Mouse (Mus musculus) T-helper 2 cell (primary cell): ENCODE measurements around the gene BC051665.

Source experiments
- in situ Hi-C: fragments of 300-600 bp; cut with MboI, MseI; formaldehyde crosslinking; loops from one replicate; pipeline ENCODE4 v1.15.1; 2025; ENCODE audit warnings: high pct_unique_total_duplicates

Gene BC051665

DNA sequence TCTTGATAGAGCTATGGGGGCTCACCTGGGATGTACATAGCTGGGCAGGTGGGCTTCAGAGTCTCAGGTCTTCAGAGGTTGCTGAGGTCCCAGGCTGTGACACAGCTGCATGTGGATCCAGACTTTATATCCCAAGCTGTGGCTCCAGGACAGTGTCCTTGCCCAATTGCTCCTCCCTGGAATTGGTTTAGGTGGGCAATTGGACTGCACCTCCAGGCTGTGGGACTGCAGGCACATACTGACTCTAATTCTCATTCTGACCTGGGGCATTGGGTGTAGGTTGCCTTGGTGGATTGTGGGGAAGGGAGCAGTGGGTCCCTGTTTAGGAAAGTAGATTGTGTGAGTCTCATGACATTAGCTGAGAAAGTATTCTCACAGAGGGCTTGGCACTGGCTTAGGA, at the start of gene BC051665:
Gene BC051665, minus strand, starts transcription at position 101 of the 400 bp plus-strand sequence.
- in situ Hi-C loops = no loop called here

DNA sequence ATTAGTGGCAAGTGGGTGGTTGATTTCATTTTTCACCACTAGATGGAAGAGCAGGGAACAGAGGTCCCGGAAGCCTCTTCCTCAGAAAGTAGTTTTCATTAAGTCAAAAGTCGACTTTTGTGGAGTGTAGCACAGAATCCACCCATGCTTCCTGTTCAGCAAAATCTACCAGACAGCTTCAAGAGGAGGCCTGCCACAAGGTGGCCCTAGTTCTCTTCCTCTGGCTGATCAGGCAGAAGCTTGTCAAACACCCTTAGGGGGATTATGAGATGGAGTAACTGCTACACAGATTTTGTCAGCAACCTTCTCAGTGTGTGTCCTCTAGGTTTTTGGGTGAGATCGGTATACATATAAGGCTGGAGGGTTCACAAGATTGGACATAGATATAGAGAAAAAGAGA, 39.9 kb upstream of the BC051665 start:
- in situ Hi-C loops = no loop called here

DNA sequence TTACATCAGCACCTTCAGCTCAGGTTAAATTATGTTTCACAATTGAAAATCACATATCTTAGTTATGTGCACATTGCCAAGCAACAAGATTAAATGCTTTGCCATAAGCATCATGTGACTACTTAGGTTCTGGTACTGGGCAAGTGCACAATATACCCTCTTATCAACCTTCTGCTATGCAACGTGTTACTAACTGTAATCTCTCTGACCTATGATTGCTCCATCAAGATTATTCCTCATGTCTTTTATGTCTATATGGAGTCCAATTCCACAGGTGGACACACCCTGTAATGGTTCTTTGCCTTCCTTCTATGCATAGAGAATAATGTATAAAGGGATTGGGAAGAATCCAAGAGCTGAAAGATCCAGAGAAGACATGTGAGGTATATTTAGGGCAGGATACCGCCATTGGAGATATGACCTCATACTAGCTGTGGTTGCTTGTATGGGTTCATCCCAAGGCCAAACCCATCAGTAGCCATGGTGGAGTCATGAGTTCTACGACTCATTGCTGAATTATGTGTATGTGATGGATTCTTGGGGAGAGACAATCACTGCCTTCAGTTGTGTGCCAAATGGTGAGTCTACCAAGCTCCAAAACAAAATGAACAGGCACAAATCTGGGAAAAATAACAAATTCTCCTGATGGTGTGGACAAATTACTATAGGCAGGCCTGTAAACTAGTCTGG, 34.5 kb upstream of the BC051665 start:
- in situ Hi-C loops = no loop called here

DNA sequence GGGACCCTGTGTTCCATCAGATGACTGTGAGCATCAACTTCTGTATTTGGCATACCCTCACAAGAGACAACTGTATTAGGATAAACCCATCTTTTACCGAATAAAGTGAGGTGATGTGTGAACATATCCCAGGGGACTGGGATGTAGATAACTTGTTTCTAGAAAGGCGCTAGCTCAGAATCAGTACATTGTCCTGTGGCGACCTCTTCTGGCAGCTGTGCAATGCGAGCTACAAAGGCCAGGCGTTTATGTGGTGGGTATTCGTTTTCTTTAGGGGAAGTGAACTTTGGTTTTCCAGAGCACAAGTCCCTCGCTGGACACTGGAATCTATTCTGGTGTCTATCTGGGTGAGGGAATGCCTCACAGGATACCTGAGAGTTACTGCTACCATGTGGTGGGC, 33.3 kb upstream of the BC051665 start:
- in situ Hi-C loops = loop anchor here (5.0 kb wide), 1 partner anchor 57 kb away; no protein-coding TSS in a partner anchor

DNA sequence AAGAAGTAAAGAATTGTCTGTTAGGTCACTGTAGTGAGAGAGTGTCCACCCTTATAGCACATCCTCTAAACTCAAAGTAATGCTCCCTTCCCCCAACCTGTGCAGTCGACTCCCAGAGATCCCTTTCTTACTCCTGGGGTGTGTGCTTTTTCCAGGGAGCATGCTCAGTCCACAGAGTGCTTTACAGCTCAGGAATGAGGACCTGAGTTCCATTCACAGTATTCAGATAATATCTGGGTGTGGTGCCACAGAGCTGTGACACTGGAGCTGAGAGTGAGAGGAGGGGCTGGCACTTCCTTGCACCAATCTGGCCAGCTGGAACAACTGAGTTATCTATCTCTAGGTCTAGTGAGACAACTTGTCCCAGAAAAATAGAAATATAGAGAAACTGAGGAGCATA, 27.6 kb upstream of the BC051665 start:
- in situ Hi-C loops = no loop called here

DNA sequence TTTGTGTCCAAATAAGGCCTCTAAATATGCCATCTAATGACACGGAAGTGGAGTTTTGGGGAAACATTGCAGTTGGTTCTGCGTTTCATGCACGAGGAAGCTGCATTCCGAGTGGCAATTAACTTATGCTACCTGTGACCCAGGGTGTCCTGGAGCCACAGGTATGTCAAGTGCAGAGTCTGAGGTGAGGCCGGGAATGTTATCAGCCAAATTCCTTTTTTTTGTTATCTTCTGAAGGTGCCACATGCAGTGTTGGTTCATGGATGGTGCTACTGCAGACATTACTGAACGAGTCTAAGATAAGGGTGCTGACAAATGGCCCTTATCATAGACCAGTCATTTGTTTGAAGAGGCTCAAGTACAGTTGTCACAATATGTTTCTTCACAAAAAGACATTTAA, 26.6 kb upstream of the BC051665 start:
- in situ Hi-C loops = no loop called here

DNA sequence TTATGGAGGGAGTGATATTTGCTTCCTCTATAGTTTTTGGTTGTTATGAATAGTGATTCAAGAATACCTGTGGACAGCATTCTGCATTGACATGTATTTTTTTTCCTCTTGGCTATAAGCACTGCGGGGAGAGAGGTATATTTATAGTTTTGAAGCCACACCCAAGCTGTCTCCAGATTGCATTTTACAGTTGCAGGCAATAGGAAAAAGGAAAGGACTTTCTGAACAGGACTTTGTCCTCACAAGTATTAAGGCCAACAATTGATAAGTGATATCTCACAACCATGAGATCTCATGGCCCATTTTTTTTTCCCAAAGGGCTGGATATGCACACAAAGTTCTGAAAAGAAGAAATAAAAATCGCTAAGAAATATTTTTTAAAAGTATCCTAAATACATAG, 23.5 kb upstream of the BC051665 start:
- in situ Hi-C loops = no loop called here

DNA sequence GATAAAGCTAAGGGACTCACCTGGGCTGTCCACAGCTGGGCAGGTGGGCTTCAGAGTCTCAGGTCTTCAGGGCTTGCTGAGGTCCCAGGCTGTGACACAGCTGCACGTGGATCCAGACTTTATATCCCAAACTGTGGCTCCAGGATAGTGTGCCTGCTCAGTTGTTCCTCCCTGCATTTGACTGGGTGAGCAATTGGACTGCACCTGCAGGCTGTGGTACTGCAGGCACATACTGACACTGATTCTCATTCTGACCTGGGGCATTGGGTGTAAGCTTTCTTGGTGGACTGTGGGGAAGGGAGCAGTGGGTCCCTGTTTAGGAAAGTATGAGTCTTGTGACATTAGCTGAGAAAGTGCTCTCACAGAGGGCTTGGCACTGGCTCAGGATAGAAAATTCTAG, 16.6 kb upstream of the BC051665 start, which contains the start of gene Ctsll3:
Gene Ctsll3, minus strand, starts transcription at position 101 of the 400 bp plus-strand sequence.
- in situ Hi-C loops = no loop called here

DNA sequence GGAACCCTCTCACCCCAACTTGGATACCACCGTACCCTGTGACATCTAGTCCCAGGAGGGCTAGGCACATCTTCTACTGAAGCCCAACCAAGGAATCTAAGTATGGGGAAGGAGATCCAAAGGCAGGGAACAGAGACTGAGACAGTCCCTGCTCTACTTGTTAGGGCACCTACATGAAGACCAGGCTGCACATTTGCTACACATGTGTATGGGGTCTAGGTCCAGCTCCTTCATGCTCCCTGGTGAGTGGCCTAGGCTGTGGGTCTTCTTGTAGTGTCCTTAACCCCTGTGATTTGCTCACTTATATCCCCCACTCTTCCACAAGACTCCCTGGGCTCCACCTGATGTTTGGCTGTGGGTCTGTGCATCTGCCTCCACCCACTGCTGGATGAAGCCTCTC, 3.3 kb upstream of the BC051665 start:
- in situ Hi-C loops = no loop called here

DNA sequence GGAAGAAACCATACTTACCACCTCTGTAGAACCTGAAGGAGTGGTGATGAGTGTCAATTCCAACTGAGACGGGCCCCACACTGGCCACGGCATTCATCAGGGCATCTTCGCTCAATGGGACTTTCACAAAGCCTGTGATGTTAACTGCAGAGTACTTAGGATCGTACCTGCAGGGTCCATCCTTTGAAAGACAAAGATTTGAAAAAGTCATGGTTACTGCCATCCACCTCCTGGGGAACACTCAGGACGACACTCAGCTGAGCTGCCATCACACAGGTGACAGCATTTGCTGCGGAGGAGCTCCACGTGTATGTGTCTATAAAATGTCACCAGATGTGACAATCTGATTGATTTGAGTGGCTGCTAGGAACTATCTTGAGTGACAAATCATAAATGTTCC, 2.9 kb downstream of the BC051665 start:
- in situ Hi-C loops = no loop called here

DNA sequence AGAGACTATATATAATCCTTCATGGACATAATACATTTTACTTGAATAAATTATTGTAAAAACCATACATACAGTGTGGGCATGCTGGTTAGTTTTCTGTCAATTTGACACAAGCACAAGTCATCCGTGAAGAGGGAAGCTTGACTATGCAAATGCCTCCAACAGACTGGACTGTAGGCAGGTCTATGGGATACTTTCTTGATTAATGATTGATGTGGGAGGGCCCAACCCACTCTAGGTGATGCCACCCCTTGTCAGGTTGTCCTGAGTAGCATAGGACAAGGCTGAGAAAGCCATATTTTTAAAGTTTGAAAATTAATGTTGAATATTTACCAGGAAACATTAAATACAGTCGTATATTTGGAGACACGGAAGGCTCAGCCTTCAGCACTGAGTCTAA, 5.6 kb downstream of the BC051665 start:
- in situ Hi-C loops = no loop called here

DNA sequence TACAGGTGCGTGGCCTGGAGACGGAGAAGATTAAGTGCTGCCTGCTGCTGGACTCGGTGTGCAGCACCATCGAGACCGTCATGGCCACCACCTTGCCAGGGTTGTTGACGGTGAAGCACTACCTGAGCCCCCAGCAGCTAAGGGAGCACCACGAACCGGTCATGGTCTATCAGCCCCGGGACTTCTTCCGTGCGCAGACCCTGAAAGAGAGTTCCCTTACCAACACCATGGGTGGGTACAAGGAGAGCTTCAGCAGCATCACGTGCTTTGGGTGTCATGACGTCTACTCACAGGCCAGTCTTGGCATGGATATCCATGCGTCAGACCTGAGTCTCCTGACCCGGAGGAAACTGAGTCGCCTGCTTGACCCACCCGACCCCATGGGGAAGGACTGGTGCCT, 25.0 kb downstream of the BC051665 start:
- in situ Hi-C loops = loop anchor here (5.0 kb wide), 1 partner anchor 56 kb away; no protein-coding TSS in a partner anchor

DNA sequence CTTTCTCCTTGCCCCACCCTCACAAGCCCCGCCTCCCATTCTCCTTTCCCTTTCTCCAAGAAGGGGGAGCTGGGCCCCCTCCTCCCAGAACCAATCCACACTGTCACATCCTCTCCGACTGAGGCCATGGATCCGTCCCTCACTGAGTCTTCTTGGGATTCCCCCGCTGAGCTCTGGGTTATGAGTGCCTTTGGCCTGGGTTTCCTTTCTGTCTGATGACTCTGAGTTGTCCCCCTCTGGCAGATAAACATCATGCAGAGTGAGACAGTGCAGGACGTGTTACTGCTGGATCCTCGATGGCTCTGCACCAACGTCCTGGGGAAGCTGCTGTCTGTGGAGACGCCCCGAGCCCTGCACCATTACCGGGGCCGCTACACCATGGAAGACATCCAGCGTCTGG, 25.8 kb downstream of the BC051665 start:
- in situ Hi-C loops = loop anchor here (5.0 kb wide), 1 partner anchor 57 kb away; no protein-coding TSS in a partner anchor

DNA sequence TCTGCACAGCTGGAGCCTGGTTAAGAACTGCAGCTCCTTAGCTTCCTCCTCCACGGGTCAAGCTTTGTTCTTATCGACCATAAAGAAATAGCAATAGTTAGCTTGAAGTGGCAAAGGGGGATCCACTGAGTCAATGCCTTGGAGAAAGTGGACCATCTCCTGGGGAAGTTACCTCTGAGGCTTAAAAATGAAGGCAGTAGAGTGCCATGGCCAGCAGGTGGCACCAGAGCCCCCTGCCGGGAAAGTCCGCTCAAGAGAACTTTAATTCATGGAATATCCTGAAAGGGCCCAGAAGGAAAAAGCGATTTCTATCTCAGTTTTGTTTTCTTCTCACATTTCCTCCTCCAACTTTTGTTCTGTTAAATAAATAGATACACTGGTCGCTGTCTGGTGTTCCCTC, 27.0 kb downstream of the BC051665 start:
- in situ Hi-C loops = loop anchor here (5.0 kb wide), 1 partner anchor 483 kb away; no protein-coding TSS in a partner anchor

DNA sequence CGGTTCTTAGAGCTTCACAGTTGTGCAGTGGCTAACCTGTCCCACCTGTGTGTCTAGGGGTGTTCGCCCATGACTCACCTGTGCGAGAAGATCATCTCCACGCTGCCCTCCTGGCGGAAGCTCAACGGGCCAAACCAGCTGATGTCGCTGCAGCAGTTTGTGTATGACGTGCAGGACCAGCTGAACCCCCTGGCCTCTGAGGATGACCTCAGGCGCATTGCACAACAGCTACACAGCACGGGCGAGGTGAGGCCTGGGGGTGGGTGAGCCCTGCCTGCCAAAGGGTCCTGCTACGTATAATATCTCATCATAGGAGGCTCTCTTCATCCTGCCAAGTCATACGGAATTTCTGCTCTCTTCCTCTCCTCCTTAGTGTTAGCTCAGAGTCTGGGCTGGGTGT, 28.9 kb downstream of the BC051665 start:
- in situ Hi-C loops = loop anchor here (5.0 kb wide), 1 partner anchor 485 kb away; no protein-coding TSS in a partner anchor

DNA sequence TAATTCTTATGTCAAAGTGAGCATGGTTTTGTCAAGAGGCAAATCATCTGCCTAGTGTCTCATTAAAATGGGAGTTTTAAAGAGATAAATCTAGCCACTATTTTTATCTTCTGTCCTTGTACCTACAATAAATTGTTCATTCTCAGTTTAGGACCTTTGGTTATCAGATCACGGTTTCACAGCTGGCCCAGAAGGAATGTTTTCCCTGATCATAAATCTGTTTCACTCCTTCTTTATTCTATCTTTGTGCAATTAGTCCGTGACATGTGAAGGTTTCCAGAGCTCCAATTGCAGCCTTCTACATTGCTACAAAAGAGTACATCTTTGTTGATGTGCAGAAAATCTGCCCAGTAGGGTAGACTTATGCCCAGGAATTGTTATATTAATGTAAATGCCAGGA, 30.9 kb downstream of the BC051665 start:
- in situ Hi-C loops = loop anchor here (5.0 kb wide), 1 partner anchor 487 kb away; no protein-coding TSS in a partner anchor

DNA sequence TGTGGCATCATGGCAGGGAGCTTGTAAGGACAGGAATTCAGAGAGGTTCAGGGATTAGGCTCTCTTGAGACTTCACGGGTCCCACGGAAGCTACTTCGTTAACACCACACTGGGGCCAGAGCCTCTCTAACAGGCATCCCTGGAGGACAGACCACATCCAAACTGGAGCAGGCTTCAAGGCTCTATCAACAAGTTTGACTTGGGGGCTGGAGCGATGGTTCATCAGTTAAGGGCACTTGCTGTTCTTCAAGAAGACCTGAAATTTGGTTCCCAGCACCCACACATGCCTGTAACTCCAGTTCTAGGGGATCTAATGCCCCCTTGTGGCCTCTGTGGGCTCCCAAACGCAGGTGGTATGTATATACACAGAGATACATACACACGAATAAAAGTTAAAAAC, 32.9 kb downstream of the BC051665 start:
- in situ Hi-C loops = no loop called here

DNA sequence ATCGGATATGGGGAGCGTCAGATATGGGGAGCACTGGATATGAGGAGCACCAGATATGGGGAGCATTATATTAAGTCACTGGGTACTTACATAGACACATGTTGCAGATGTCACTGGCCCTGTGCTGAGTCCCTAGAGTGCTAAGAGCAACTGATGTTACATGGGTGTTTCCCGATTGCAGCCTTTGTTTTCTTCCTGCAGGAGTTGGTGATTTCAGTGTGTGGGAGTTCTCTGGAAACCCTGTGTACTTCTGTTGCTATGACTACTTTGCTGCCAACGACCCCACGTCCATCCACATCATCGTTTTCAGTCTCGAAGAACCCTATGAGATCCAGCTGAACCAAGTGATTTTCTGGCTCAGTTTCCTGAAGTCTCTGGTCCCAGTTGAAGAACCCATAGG, 35.2 kb downstream of the BC051665 start:
- in situ Hi-C loops = no loop called here

DNA sequence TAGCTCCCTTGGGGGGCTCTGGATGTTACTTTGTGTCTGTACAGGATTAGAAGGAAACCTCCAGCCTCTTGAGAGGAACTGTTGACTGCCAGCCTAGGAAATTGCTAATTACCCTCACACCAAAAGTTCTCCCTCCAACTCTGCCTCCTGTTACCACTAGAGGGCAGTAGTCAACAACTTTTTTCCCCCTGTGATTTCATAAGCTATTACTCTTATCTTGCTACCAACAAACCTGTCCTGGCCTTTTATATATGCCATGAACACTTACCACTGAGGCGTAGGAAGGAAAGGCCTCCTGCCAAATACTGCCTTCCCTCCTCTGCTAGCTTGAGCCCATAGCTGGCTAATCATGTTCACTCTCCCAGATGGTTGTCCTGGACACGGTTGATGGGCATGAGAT, 37.6 kb downstream of the BC051665 start:
- in situ Hi-C loops = loop anchor here (25.0 kb wide), 1 partner anchor 911 kb away; no protein-coding TSS in a partner anchor

DNA sequence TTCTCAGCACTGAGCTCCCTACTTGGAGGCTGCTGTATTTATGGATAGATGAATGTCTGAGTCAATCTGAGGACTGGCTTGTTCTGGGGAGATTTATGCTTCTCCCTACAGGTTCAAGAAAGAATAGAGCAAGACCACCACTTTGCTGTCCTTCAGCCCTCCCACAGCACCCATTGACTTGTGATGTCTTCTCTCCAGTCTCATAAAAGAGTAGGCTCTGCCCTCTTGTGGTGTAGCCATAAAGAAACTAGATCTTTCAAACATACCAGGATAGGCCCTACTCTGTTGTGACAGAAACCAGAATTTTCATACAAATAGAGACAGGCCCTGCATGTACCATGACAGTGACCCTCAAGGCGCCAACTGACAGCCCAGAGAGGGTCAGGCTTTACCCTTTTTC, 39.0 kb downstream of the BC051665 start:
- in situ Hi-C loops = loop anchor here (25.0 kb wide), 1 partner anchor 910 kb away; no protein-coding TSS in a partner anchor

DNA sequence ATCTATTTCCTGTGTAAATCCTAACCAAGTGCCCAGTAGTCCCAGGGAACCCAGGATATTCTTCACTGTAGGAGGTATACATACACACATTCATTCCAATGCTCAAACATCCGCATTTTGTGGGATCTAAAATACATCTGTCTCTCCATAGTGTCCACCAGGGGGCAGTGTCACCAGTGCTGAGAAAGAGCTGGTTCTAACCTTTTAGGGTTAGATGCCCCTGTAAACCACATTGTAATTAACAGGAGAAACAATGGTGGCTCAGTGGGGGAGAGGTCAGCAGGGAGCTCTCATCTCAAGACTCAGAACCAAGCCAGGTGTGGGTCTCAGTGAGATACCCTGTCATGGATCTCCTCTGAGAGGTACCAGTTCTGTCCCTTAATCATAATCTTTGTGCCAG, 39.9 kb downstream of the BC051665 start:
- in situ Hi-C loops = loop anchor here (25.0 kb wide), 1 partner anchor 909 kb away; no protein-coding TSS in a partner anchor

DNA sequence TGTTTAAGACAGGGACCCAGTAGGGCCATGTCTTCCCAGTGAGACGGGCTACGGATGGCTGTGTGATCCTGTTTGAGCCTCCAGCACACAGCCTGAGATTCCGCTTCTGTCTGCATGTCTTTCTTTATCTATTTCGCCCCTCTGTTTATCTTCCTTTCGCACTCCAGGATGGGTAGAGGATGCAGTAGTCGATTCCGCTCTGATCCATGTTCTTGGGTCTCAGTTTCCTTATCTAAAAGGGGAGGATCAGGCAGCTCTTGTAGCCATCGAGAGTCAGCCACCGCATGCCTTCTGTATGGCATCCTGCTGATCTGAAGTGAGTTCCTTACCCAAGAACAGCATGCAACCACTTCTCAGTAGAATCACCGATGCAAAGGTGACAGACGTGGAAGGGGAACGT, 40.8 kb downstream of the BC051665 start:
- in situ Hi-C loops = loop anchor here (25.0 kb wide), 1 partner anchor 908 kb away; no protein-coding TSS in a partner anchor

DNA sequence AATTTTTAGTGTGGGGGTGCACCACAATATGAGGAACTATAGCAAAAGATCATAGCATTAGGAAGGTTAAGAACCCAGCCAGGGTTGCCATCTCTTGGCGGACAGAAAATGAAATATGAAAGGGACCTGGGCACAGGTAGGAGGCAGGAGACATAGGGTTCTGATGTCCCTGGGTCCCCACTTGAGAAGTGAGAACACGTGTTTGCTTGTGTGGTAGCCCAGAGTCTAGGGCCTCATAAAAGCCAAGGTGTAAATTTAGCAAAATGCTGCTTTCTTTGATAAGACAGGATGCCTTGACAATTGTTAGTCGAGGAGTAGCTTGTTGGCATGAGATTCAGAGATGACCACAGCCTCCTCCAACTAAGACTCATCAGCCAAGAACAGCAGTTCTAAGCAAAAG, 41.4 kb downstream of the BC051665 start:
- in situ Hi-C loops = loop anchor here (5.0 to 25.0 kb wide), 2 partner anchors 267 to 907 kb away; no protein-coding TSS in a partner anchor
